Mouse (Mus musculus) heart, embryonic 16.5 days (tissue): ENCODE data around the gene Ubqln1. TPM values are rescaled to one million over a fixed set of nuclear protein-coding genes. Genes with fewer than 3 reads are reported as not detected.
"Not testable (repeated sequence)": the region's sequence is repeated elsewhere in the genome, so short reads cannot be mapped to it uniquely, and the experiment has no call there.

ENCODE experiments used
- ATAC-seq: fragments of 200-750 bp; cut with Nextera tagmentation; replicated peaks from 2 replicates; pipeline ENCODE4 v1.8.0; 2017; ENCODE audit warnings: moderate number of reproducible peaks; ENCODE audit not compliant: insufficient read depth, low FRiP score; ENCODE audit errors: extremely low read depth
- H3K27ac ChIP-seq: fragments of 300-500 bp; sonication (generic); 2 replicates; pipeline ENCODE4 v1.5.1; 2014; ENCODE audit warnings: mild to moderate bottlenecking, low read length, control low read depth, moderate library complexity
- H3K27me3 ChIP-seq: fragments of 300-500 bp; sonication (generic); 2 replicates; pipeline ENCODE4 v1.6.1; 2014; ENCODE audit warnings: low read length, mixed read lengths; ENCODE audit not compliant: control insufficient read depth, insufficient read depth
- H3K36me3 ChIP-seq: fragments of 300-500 bp; sonication (generic); 2 replicates; pipeline ENCODE4 v1.6.1; 2014; ENCODE audit not compliant: control insufficient read depth, insufficient read depth
- H3K4me1 ChIP-seq: fragments of 300-500 bp; sonication (generic); 2 replicates; pipeline ENCODE4 v1.6.1; 2014; ENCODE audit warnings: low read length, mixed read lengths; ENCODE audit not compliant: control insufficient read depth, insufficient read depth
- H3K4me2 ChIP-seq: fragments of 300-500 bp; sonication (generic); 2 replicates; pipeline ENCODE4 v1.6.1; 2014; ENCODE audit warnings: low read depth, mild to moderate bottlenecking, control low read depth, low read length
- H3K4me3 ChIP-seq: fragments of 300-500 bp; sonication (generic); 2 replicates; pipeline ENCODE4 v1.5.1; 2014; ENCODE audit warnings: mild to moderate bottlenecking, control low read depth, low read length
- H3K9ac ChIP-seq: fragments of 300-500 bp; sonication (generic); 2 replicates; pipeline ENCODE4 v1.6.1; 2014; ENCODE audit warnings: low read length, control low read depth
- H3K9me3 ChIP-seq: fragments of 300-500 bp; sonication (generic); replicated peaks from 2 replicates; pipeline ENCODE4 v1.6.1; 2016; ENCODE audit warnings: low read length; ENCODE audit not compliant: control insufficient read depth
- WGBS: fragments of 180-500 bp; shearing (Covaris S2); extraction: QIAGEN DNeasy Blood & Tissue Kit; methylation state at CpG from one replicate; pipeline ENCODE4 v1.1.7; 2014; 5-methylcytosine and 5-hydroxymethylcytosine counted together
- polyA plus RNA-seq: library from polyadenylated mRNA; unstranded; fragments of >200 nt; fragmentation: Nextera tagmentation; extraction: Ambion mirVana; gene quantifications from 2 replicates; pipeline ENCODE4 v1.2.1, GENCODE M21; 2015

Gene Ubqln1
- polyA plus RNA-seq, 1 experiment from 2014 or later: 71.4 TPM

DNA sequence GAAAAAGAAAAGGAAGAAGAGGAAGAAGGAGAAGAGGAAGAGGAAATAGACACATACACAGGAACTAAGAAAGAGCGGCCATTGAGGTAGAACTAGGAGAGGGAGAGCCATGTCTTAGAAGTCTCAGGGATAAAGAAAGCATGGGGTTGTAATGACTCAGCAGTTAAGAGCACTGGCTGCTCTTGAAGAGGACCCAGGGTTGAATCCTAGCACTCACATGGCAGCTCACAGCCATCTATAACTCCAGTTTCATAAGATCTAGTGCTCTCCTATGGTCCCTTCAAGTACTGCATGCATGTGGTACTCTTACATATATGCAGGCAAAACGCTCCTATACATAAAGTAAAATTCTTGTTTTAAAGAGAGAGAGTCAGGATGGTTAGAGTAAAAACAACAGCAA, 59.4 kb downstream of the Ubqln1 start:
- Histone ChIP-seq H3K9me3 (no peaks in the 10 kb centered on the region), H3K27me3 (no peaks in the 10 kb centered on the region), H3K27ac (no peak overlapping the region), H3K9ac (no peak overlapping the region), H3K4me3 (no peak overlapping the region), H3K4me2 (no peak overlapping the region), H3K36me3 (peaks cover 11% of the 10 kb centered on the region), H3K4me1 (peaks cover 5% of the 10 kb centered on the region)
- no peak for ATAC-seq
- WGBS: 90% methylated on average over 2 of the region's 2 CpGs

DNA sequence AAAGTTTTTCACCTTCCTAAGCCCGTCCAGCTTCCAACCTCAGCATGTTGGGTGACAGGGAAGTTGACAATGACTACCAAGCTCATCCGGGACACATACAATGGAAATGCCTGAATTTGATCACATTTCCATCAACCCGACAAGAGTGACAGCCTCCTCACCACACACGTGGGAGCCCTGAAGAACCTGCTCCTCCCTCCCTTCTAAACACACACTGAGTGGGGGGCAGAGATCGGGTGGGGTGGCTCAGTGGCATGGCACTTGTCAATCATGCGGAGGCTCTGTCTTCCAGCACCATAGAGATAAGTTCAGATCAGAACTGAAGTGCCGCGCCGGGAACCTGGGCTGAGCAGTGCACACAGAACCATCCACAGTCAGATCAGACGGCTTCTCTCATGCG, 65.0 kb downstream of the Ubqln1 start:
- H3K9me3 ChIP-seq: no peaks in the 10 kb centered on the region; the same call in 1 of the 2 replicates
- H3K27ac ChIP-seq: no peak overlapping the region
- no peak for ATAC-seq
- 69% methylated on average over 11 of the region's 11 CpGs for WGBS
- peaks cover 3% of the 10 kb centered on the region; the same call in 1 of the 2 replicates for H3K4me1 ChIP-seq
- no peaks in the 10 kb centered on the region for H3K36me3 ChIP-seq
- no peak overlapping the region for H3K9ac ChIP-seq
- H3K4me2 ChIP-seq: no peak overlapping the region
- no peaks in the 10 kb centered on the region for H3K27me3 ChIP-seq
- no peak overlapping the region for H3K4me3 ChIP-seq

DNA sequence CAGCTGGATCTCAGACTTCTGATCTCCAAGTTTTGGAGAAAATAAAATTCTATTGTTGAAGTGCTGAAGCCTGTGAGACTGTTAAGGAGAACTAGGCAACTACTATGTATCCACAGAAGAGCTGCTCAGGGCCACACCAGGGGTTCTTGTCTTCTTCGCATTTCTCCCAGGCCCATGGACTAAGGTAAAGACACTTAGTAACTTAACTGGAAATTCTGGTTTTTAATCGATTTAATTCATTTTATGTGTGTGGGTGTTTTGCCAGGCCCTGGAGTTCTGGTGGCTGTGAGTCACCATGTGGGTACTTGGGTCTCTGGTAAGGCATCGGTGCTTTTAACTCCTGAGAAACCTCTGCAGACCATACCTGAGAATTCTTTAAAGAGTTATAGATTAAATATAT, 65.8 kb downstream of the Ubqln1 start:
- no peaks in the 10 kb centered on the region; the same call in 1 of the 2 replicates for H3K9me3 ChIP-seq
- 80% methylated on average over 3 of the region's 3 CpGs for WGBS
- no peak overlapping the region for H3K27ac ChIP-seq
- no peak overlapping the region for H3K4me3 ChIP-seq
- no peak overlapping the region for H3K9ac ChIP-seq
- no peaks in the 10 kb centered on the region for H3K36me3 ChIP-seq
- no peak overlapping the region for H3K4me2 ChIP-seq
- ATAC-seq: no peak
- H3K4me1 ChIP-seq: peaks cover 3% of the 10 kb centered on the region; the same call in 1 of the 2 replicates
- H3K27me3 ChIP-seq: no peaks in the 10 kb centered on the region

DNA sequence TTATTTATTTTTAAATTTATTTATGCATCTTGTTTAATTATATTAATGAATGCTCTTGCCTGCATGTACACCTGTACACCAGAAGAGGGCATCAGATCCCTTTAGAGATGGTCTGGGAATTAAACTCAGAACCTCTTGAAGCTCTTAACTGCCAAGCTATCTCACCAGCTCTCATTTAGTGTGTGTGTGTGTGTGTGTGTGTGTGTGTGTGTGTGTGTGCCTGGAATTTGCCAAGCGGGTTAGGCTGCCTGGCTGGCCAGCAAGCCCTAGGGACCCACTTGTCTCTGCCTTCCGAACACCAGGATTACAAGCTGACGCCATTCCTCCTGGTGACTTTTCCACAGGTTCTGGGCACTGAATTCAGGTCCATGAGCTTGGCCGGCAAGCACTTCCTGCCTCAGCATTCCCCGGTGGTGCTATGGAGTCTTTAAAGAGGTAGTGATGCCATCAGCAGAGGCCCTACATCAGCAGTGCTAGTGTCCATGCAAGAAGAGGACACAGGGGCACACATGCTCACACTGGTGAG, 66.4 kb downstream of the Ubqln1 start:
- peak overlapping the region; percentile 35; the same call in 1 of the 2 replicates for H3K9ac ChIP-seq
- ATAC-seq: peak; percentile 65
- peak overlapping the region; percentile 50 for H3K4me3 ChIP-seq
- H3K4me1 ChIP-seq: peaks cover 3% of the 10 kb centered on the region; the same call in 1 of the 2 replicates
- peak overlapping the region; percentile 93 for H3K4me2 ChIP-seq
- no peak overlapping the region for H3K27ac ChIP-seq
- H3K9me3 ChIP-seq: no peaks in the 10 kb centered on the region; the same call in 1 of the 2 replicates
- no peaks in the 10 kb centered on the region for H3K27me3 ChIP-seq
- H3K36me3 ChIP-seq: no peaks in the 10 kb centered on the region
- WGBS: 30% methylated on average over 5 of the region's 5 CpGs

DNA sequence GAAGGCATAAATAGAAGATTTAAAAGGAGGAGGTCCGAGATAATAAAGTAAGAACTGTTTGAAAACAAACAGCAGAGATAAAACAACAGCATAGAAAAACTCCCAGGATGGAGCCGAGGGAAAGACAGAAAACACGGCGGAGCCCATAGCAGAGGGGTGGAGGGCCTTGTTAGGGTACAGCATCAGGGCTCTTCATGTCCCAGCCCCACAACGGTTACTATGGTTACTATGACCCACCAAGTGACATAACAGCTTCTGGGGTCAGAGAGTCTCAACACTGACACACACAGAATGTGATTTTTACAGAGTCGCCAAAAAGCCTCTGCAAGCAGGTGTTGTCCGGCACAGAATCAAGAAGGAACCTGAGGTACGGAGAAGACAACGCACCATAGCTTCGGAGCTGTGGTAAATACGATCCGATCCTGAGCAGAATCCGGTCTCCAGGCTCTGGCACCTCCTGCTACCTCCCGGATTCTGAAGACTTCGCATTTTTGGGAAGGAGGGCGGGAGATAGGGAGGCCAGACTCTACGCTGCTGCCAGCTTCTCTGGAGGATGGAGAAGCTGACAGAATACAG, 67.1 kb downstream of the Ubqln1 start:
- H3K4me1 ChIP-seq: peaks cover 3% of the 10 kb centered on the region; the same call in 1 of the 2 replicates
- peak; percentile 83 for ATAC-seq
- H3K4me3 ChIP-seq: peak overlapping the region; percentile 50
- H3K4me2 ChIP-seq: peak overlapping the region; percentile 93
- H3K9ac ChIP-seq: peak overlapping the region; percentile 35
- WGBS: 1% methylated on average over 17 of the region's 17 CpGs
- H3K27me3 ChIP-seq: no peaks in the 10 kb centered on the region
- no peaks in the 10 kb centered on the region; the same call in 1 of the 2 replicates for H3K9me3 ChIP-seq
- H3K36me3 ChIP-seq: no peaks in the 10 kb centered on the region
- no peak overlapping the region for H3K27ac ChIP-seq

DNA sequence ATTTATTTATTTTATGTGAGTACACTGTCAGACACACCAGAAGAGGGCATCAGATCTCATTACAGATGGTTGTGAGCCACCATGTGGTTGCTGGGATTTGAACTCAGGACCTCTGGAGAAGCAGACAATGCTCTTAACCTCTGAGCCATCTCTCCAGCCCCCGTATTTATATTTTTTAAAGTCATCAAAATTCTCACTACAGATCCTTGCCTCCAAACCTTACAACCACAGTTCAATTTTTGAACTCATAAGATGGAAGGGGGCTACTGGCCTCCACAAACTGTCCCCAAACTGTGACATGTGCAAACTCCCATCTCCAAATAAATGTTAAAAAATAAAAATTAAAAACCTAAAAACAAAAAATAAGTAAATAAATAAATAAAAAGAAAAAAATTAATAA, 67.7 kb downstream of the Ubqln1 start:
- no peaks in the 10 kb centered on the region for H3K27me3 ChIP-seq
- WGBS: 73% methylated on average over 1 of the region's 1 CpGs
- no peak overlapping the region for H3K4me3 ChIP-seq
- no peak overlapping the region for H3K4me2 ChIP-seq
- H3K9me3 ChIP-seq: no peaks in the 10 kb centered on the region; the same call in 1 of the 2 replicates
- no peak overlapping the region for H3K9ac ChIP-seq
- H3K4me1 ChIP-seq: peaks cover 3% of the 10 kb centered on the region; the same call in 1 of the 2 replicates
- H3K36me3 ChIP-seq: no peaks in the 10 kb centered on the region
- H3K27ac ChIP-seq: no peak overlapping the region
- no peak for ATAC-seq

DNA sequence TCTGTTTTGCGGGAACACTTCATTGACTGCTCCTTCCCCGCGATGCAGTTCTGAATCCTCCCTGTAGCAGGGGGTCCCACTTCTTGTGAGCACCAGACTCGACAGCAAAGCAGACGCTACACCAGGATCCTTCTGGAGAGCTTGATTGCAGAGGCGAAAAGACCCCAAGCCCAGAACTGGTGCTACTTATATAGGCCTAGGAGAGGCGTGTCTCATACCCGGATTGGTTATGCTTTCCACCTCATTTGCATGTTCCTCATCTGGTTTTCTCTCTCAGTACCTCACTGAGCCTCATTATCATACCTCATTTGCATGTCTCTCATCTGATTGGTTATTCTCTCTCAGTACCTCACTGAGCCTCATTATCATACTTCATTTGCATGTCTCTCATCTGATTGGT, 68.8 kb downstream of the Ubqln1 start:
- H3K9me3 ChIP-seq, H3K27me3 ChIP-seq, H3K4me3 ChIP-seq, H3K4me1 ChIP-seq, H3K9ac ChIP-seq, H3K36me3 ChIP-seq, H3K27ac ChIP-seq, ATAC-seq, H3K4me2 ChIP-seq: not testable (repeated sequence)
- WGBS: 92% methylated on average over 8 of the region's 8 CpGs

DNA sequence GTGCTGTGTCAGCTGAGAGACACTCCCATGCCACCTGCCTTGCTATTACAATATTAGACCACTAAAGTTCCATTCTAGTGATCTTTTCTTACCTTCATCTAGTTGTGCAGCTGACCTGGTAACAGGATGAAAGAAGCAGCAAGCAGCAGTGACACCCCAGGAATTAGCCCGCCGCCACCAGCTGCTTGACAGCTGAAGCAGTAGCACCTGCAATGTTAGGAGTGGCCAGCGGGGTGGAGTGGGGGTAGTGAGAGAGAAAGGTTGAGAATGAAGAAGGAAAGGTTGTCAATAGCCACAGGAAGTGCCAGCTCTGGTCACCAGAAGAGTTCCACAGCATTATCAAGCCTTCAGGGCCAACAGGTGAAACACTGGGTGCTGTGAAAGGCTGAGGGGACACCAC, 83.8 kb downstream of the Ubqln1 start:
- 43% methylated on average over 3 of the region's 3 CpGs for whole genome bisulfite sequencing
- no peaks in the 10 kb centered on the region for H3K27me3 ChIP-seq
- H3K9ac ChIP-seq: no peak overlapping the region
- no peaks in the 10 kb centered on the region for H3K9me3 ChIP-seq
- H3K4me1 ChIP-seq: peaks cover 8% of the 10 kb centered on the region
- H3K4me3 ChIP-seq: no peak overlapping the region
- no peak for ATAC-seq
- no peaks in the 10 kb centered on the region for H3K36me3 ChIP-seq
- H3K27ac ChIP-seq: no peak overlapping the region
- H3K4me2 ChIP-seq: no peak overlapping the region

DNA sequence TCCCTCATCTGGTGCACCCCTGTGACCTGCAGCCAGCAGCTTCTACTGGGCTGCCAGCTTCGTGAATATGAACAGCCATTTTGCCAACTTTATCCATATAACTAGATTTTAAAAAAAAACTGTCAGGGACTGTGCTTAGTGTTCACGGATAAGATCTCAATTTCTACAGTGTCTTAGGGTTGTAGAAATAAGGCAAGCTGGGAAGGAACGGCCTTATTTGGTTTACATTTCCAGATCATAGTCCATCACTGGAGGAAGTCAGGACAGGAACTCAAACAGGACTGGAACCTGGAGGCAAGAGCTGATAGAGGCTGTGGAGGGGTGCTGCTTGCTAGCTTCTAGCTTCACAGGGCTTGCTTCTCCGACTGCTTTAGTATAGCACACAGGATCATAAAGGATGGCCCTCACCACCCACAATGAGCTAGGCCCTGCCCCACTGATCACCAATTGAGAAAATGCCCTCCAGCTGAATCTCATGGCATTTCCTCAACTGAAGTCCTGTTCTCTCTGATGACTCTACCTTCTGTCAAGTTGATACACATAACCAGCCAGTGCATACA, 85.7 kb downstream of the Ubqln1 start:
- H3K9me3 ChIP-seq: no peaks in the 10 kb centered on the region
- H3K4me1 ChIP-seq: peaks cover 15% of the 10 kb centered on the region
- H3K36me3 ChIP-seq: no peaks in the 10 kb centered on the region
- H3K4me3 ChIP-seq: peak overlapping the region; percentile 83
- H3K27ac ChIP-seq: peak overlapping the region; percentile 99
- ATAC-seq: no peak
- peak overlapping the region; percentile 97 for H3K9ac ChIP-seq
- 44% methylated on average over 4 of the region's 4 CpGs for WGBS
- peak overlapping the region; percentile 79 for H3K4me2 ChIP-seq
- no peaks in the 10 kb centered on the region for H3K27me3 ChIP-seq
